Mouse (Mus musculus) lung, postnatal 4 days (tissue): Measurements from ENCODE around the gene Lefty1.
"Not testable (repeated sequence)": the region's sequence is repeated elsewhere in the genome, so short reads cannot be mapped to it uniquely, and the experiment has no call there.

Source experiments
- DNase-seq, 2 experiments: peaks; one replicate each; pipeline ENCODE4 v3.0.0; 2021

Lefty1 gene

GRCm38 (mm10) chr1:180934467-180935419 is at the start of gene Lefty1:
Gene Lefty1 (plus strand): TSS chr1:180935022.
- no peak for DNase-seq

DNA sequence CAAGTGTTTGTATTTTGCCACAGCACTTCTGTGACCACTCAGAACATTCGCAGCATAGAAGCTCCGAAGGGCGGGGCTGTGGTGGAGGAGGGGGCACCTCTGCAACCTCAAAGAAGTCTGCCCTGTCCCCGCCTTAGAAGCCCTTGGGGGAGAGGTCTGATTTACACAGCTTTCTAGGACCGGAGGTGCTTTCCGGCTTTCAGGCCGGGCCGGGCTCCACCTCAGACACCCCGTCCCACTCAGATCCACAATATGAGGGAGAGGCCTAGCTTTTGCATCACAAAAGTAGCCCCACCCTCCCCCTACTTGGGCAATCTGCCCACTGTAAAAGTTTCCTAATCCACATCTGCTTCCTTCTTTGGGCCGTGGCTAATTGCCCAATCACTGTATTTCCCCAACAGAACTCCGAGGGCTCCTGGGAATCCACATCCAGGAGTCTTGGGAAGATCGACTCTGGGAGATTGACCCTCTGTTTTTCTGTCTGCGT is 46.2 kb upstream of the Lefty1 start:
- peak; percentile 91 to 94 for DNase-seq

GRCm38 (mm10) chr1:180889172-180889571 is 45.6 kb upstream of the Lefty1 start:
- DNase-seq: no peak

DNA sequence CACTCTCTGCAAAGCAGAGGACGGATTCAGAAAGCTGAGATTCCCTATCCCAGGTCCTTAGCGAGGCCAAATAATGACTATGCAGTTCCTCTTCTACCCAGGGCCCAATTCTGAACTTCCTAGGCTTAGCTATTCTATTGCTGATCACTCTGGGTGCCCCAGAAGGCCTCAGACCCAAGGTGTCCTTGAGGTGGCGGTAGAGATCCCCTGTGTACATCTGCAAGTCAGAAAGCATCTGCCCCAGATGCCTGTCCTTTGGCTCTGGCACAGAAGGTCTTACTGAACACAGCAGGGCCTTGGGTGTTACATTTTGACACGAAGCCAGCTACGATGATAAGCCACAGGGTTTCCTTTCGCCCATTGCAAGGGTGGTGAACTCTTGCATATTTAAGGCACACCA is 45.0 kb upstream of the Lefty1 start:
- peak; percentile 41 to 57 for DNase-seq

DNA sequence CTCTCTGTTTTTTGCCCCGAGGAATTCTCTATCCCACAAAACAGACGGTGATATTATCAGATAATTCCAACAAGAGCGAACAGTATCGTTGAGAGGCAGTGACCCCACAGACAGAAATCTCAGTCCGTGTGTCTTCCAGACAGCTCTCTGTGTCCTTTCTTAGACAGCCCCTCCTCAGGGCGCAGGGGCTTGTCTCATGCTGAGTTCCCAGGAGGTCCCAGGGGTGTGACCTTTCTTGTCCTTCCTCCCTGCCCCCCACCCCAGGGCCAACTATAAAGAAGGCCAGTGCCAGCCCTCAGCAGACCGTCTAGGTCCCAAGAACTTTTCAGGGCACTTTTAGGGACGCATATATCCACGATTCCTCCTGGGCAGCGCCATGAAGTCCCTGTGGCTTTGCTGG is 42.0 kb upstream of the Lefty1 start, which contains the start of gene Lefty2:
Gene Lefty2, plus strand, starts transcription at position 301 of the 400 bp plus-strand sequence.
- no peak for DNase-seq

DNA sequence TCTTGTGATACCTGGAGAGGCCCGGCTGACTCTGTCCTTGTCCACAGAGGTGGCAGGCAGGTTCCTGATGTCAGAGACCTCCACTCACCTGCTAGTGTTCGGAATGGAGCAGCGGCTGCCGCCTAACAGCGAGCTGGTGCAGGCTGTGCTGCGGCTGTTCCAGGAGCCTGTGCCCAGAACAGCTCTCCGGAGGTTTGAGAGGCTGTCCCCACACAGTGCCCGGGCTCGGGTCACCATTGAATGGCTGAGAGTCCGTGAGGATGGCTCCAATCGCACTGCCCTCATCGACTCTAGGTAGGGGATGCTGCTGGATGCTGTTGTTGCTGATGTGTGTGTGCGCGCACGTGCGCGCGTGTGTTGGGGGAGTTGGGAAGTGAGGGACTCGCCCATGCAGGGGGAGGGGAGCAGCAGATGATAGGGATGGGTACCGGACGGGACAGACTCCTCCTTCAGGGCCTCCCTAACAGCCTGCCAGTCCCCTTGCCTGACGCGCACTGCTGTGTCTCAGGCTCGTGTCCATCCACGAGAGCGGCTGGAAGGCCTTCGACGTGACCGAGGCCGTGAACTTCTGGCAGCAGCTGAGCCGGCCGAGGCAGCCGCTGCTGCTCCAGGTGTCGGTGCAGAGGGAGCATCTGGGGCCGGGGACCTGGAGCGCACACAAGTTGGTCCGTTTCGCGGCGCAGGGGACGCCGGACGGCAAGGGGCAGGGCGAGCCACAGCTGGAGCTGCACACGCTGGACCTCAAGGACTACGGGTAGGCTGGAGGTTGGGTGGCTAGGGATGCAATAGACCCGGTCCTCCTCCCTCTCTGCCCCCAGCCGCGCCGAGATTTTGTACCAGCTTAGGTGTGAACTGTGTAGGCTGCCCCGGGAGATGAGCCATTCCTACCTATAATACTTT is 40.5 kb upstream of the Lefty1 start:
- not testable (repeated sequence) for DNase-seq

GRCm38 (mm10) chr1:180901107-180901506 is 33.7 kb upstream of the Lefty1 start:
- peak in 1 of 2 experiments; percentile 42 for DNase-seq

- DNase-seq: no peak
These were observed 31.9 kb upstream of the Lefty1 start for GRCm38 (mm10) chr1:180902915-180903314.

DNA sequence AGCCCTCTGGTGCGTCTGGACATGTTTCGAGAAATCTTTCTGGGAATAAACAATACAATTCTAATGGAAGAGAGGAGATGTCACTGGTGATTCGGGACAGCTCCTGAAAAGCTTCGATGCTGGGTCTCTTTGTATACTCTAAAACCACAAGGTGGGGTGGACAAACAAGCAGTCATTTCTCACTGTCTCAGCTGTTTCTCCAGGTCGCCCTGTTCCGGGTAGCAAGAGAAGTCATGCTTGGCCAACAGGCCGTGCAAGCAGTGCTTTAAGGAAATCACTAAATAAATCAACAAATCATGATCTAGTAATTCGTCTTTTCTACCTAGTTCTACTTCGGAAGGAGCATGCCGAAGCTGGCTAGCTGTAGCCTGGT is 31.2 kb upstream of the Lefty1 start:
- no peak for DNase-seq

DNA sequence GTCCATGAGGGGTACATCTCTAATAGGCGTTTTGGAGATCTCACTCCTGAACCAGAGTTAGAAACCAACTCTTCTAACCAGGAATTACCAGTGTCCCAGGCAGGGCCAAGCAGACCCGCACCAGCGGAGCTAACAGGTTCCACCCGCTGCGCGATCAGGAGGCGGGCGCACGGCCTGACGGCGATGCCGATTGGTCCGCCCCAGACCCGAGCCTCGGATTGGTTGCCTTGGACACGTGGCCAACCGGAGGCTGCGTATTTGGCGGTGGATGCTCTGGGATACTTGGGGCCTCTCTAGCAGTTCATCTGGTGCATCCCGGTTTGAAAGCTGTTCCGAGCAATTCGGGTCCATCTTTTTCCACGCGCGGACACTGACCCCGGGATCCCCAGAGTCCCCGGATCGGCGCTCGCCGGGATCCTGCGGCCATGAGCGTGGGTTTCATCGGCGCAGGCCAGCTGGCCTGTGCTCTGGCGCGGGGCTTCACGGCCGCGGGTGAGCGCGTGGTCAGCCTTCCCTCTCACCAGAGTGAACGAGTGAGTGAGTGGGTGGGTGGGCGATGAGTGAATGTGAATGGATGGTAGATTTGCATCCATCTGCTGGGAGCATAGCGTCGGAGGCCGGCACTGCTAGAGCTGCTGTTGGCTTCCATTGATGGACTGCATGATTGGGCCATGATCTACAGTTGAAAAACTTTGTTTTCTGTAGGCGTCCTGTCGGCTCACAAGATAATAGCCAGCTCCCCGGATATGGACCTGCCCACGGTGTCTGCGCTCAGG is 30.6 kb upstream of the Lefty1 start, which contains the start of gene Pycr2:
Gene Pycr2, plus strand, starts transcription at position 255 of the 776 bp plus-strand sequence.
- peak; percentile 95 for DNase-seq

GRCm38 (mm10) chr1:180904815-180905080 is 30.1 kb upstream of the Lefty1 start:
- DNase-seq: no peak

DNA sequence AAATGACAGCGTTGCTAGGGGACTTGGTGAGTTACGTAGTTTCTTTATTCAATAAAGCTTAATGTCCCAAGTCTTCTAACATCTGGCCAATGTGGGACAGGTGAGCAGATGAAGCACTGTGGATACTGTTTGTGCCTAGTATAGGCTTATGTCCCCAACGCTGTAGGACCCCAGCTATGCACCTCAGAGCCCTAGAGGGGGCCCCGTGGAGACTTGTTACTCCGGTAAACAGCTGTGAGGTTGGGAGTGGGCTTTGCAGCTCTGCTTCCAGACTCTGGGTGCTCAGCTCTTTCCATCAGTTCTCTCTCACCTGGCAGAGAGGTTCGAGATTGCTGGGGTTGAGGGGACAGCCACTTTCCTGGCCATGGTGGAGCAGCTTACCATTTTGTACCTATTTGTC is 29.5 kb upstream of the Lefty1 start:
- DNase-seq: no peak

DNA sequence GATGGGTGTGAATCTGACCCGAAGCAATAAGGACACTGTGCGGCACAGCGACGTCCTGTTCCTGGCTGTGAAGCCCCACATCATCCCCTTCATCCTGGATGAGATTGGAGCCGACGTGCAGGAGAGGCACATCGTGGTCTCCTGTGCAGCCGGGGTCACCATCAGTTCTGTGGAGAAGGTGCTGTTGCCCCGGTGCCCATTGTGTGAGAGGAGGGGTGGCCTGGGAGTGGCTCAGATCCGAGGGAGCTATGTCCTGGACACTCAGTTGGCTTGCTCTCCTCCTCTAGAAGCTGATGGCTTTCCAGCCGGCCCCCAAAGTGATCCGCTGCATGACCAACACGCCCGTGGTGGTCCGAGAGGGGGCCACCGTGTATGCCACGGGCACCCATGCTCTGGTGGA is 28.9 kb upstream of the Lefty1 start:
- DNase-seq: no peak

- no peak for DNase-seq
These were observed 28.2 kb upstream of the Lefty1 start for GRCm38 (mm10) chr1:180906461-180907147.

DNA sequence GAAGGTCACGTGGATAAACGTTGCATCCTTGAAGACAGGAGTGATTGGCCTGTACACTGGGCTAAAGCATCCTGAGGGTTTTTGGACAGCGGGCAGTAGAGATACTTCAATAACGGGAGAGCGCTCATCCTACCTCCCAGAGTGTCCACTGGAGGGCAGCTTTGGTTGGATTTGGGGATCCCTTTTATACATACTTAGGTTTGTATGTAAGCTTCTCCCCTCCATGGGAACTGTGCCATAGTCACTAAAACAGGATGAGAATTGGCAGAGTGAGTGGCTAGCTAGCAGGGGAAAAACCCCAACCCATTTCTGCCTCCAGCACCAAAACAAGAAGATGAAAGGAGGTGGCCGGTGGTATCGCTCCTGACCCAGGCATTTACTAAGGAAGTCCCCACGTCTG is 23.7 kb upstream of the Lefty1 start:
- peak in 1 of 2 experiments; percentile 27 for DNase-seq

DNA sequence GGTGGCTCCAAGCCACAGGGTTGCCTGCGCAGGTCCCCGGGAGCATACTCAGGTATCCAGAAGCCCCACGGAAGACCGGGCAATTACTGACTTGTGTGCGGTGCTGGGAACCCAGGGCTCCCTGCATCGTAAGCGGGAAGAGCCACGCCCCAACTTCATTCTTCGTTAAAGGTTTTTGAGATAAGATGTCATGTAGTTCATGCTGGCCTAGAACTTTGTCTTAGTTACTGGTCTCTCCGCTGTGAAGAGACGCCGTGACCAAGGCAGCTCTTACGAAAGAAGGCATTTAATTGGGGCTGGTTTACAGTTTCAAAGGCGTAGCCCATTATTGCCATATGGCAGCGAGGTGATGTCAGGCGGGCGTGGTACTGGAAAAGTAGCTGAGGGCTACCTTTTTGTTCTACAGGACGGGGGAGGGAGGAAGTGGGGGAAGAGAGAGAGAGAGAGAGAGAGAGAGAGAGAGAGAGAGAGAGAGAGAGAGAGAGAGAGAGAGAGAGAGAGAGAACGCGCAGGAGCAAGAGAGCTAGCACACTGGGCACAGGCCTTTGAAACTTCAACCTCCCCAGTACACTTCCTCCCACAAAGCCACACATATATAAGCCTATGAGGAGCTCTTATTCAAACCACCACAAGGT is 23.1 kb upstream of the Lefty1 start:
- no peak for DNase-seq

GRCm38 (mm10) chr1:180912792-180913191 is 22.0 kb upstream of the Lefty1 start:
- no peak for DNase-seq

DNA sequence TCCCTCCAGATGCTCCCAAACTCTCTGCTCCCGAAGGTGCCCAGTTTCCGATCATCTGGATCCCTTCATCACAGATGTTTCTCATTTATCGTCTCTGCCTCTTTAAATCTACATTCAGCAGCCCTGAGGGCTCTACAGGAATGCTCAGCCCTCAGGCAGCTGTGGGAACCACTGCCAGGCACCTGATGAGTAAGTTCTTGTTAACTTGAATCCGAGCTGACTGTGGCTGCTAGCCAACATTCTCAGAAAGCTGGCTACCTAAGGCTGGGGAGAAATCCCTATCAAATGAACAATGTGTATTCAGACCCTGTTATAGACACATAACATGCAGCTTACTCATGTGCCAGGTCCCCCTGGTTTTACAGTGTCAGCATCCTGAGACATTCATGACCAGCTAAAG is 21.0 kb upstream of the Lefty1 start:
- DNase-seq: no peak

DNA sequence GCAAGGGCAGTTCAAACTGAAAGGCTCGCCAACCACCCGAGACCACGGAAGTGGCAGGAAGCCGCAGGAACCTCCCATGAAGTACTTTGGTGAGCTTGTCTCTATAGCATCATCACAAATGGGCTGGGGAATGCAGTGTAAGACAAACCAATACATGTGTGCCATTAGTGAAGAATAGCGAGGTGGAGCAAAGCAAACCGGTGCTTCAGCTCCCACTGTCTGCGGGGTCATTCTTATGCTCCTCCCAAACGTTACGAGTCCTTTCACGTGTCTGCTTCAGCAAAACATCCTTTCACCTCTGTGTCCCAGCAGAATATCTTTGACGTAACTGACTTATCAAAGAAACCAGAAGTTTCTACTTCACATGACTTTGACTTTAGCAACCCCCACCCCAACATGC is 18.4 kb upstream of the Lefty1 start:
- DNase-seq: no peak

- no peak for DNase-seq
These were observed 17.8 kb upstream of the Lefty1 start for GRCm38 (mm10) chr1:180917053-180917452.

DNA sequence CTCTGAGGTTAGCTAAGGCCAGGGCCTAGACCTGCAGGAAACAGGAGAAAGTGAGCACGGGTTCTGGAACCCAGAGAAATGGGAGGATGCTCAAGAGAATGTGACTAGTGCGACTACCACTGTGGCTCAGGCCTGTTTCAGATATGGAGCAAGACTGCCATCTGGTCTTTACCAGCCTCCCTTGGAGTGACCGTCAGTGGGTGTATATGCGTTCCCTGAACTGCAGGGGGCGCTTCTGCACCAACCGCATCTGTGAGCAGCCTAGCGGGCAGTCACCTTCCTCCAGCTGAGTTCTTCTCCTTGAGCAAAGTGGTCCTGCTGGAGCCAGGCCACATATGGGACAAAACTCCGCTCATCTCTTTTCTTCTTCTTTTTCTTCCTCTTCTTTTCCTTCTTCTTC is 15.1 kb upstream of the Lefty1 start:
- DNase-seq: peak in 1 of 2 experiments; percentile 52
